Mouse (Mus musculus) frontal cortex, adult (tissue): ENCODE measurements at regions not wholly inside any gene's neighbourhood (a gene's known extent, or its start where the extent isn't known, plus 50 kb on each side); places are given as distances from the start of the nearest gene placed in this dataset.

Experiments
- ATAC-seq: cut with Nextera tagmentation; 2 replicates; pipeline ENCODE4 v1.9.2; 2017; ENCODE audit warnings: mild to moderate bottlenecking, moderate library complexity, mixed read lengths; ENCODE audit not compliant: low TSS enrichment

DNA sequence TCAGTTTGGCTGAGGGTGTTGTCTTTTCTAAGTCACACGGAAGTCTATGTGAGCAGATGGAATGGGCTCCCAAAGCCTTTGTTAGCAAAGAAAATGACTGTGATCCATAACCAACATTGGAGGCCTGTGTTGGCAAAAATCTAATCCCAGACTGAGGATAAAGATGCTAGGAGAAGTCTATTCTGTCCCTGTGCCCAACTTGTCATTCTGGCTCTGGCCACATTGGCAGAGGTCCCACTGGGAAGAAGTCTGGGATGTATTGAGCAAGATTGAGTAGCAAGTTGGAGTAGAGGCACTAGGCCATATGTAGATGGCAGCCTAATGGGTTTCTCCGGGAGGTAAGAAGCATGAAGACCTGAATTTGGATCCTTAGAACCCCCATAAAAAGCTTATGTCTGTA lies 54.1 kb downstream of the Nog start:
- no peak for ATAC-seq

GRCm38 (mm10) chr11:89243370-89243769 lies 58.8 kb downstream of the Nog start:
- peak; percentile 64; the same call in 1 of the 2 replicates for ATAC-seq

DNA sequence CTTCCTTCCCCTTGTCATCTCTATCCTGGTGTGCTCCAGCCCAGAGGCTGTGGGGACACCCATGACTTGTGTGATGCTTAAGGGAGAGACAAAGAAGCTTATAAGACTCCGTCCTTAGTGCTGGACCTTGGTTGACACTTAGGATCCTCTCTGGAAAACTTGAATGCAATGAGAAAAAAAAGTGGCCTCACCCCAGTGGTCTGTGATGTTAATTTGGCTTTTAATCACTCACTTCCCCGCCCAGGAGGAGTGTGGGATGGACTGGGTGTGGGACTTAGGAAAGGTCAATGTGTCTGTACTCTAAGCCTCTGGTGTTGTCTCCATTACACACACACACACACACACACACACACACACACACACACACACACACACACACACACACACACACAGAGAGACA lies 60.0 kb downstream of the Nog start:
- ATAC-seq: no peak

DNA sequence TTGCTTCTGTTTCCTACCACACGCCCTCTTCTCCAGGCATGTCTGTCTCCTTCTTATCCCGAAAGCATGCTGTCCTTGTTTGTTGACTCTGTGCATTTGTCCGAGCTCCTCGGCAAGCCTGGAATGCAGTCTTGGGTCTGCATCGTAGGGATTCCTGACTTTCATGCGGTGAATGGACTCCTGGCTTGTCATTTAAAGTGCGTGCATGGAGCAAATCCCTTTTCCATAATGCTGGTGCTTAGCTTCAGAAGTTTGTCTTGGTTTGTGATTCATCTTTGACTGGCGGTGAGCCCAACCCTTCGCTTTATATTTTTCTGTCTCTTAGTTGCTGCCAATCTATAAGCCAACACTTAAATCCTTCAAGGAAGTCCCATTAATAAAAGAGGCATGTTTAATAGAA lies 62.2 kb downstream of the Nog start:
- ATAC-seq: peak; percentile 44; the same call in 1 of the 2 replicates

GRCm38 (mm10) chr11:89236904-89237303 lies 65.2 kb downstream of the Nog start:
- ATAC-seq: no peak

DNA sequence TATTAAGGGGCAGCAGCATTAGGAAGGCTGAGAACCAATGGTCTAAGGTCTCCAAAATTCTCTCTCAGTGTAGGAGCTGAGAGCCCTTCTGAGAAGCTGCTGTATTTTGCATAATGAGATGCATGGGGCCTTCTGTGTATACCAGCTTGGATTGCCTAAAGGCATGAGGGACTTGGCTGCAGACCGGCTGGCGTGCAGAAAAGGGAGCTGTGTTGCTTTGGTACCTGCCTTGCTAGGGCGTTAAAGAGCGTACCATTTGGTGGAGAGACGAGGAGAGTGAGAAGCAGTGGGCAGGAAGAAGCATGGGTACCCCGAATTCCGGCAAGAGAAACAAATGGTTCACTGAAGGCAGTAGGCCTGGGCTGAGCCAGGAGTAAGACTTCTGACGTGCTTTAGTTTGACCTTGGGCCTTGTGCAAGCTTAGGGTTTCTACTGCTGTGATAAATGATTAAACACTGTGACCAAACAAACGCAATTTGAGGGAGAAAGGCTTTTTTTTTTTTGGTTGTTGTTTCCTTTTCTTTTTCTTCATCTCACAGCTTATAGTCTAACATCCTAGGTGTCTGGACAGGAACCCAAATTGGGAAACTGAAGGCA lies 69.2 kb downstream of the Nog start:
- no peak for ATAC-seq

- ATAC-seq: no peak
Observed at GRCm38 (mm10) chr11:89229726-89230125, 72.4 kb downstream of the Nog start.

GRCm38 (mm10) chr11:89213204-89213603 lies 88.9 kb downstream of the Nog start:
- ATAC-seq: no peak

DNA sequence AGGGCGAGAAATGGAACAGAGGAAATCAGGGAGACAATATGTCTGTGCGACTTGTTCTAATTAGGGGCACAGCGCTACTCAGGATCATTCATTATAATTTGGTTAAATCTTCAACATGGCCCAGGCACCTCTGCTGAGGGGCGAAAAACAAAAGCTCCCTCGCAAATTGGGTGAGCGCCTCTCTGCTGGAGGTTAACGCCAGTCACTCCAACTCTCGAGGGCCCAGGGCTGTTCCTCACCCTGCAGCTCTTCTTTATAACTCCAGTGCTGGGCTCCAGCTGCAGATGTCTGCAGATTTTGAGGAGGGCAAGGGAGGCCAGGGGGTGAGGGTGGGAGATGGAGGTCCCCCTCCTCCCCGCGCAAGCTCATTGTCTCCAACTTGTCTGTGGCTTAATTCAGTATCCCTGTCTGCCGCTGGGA lies 92.6 kb downstream of the Nog start:
- no peak for ATAC-seq

DNA sequence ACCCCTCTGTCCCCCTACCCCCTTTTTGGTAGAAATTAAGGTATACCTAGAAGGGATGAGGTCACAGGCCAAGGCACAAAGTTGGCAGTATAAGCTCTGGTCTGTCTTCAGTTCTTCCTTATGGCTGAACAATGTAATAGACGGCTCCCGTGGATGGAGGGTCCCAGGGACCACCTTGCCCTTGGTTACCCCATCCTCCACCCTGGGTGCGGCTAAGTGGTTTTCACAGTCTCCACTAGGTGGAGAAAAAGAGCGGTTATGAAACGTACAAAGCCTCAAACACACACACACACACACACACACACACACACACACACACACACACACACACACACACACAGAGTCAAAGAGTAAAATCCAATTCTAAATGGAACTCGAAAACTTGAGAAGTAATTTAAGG lies 93.1 kb downstream of the Nog start:
- no peak for ATAC-seq

- no peak for ATAC-seq
Observed at GRCm38 (mm10) chr11:89206788-89207187, 95.3 kb downstream of the Nog start.

DNA sequence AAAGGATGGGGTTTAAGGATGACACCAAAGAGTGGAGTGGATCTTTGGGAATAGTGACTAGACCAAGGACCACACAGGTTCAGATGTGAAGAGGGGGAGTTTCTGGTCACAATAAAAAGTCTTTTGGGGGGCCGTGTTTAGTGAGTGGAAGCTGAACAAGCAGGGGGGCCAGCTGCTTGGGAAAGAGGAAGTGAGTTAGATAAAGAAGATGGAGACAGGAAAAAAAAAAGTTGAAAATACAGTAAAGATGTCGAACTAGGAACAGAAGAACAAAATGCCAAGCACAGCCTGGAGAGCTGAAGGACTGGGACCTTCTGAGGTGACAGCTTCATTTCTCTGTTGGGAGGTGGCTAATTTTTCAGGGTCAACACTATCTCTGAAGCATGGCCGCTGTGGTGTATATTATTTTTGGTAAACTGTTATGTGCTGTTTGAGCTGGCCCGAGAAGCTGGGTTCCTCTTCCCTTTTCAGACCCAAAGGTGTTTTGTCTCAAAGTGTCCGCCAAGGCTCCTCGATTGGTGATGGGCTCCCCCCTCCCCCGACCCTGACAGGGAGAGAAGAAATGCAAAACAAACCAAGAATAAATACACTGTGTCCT lies 97.1 kb downstream of the Nog start:
- no peak for ATAC-seq

DNA sequence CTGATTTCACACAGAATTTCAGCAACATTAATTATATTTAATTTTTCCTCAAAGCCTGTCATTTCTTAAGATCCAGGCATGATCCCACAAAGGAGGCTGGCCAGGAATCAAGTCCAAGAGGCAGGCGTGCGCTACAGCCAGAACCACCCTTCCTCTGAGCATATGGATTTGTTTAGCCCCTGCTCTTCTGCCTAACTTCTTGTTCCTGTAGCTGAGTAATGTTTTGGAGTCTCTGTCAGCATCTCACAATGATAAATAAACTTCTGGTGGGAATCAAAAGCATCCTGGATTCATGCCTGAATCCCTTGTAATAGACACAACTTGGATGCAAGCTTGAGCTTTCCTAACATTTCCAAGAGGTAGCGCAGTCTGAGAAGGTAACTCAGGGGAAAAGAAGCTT lies 101.7 kb downstream of the Nog start:
- no peak for ATAC-seq

GRCm38 (mm10) chr11:89192815-89193214 lies 109.3 kb downstream of the Nog start:
- ATAC-seq: no peak

GRCm38 (mm10) chr11:89186911-89187621 lies 113.4 kb downstream of the Gm525 start:
- peak; percentile 93 for ATAC-seq

- ATAC-seq: no peak
Observed at GRCm38 (mm10) chr11:89185862-89186261, 112.2 kb downstream of the Gm525 start.

GRCm38 (mm10) chr11:89181471-89181870 lies 107.8 kb downstream of the Gm525 start:
- no peak for ATAC-seq

GRCm38 (mm10) chr11:89178436-89178835 lies 104.8 kb downstream of the Gm525 start:
- ATAC-seq: no peak

DNA sequence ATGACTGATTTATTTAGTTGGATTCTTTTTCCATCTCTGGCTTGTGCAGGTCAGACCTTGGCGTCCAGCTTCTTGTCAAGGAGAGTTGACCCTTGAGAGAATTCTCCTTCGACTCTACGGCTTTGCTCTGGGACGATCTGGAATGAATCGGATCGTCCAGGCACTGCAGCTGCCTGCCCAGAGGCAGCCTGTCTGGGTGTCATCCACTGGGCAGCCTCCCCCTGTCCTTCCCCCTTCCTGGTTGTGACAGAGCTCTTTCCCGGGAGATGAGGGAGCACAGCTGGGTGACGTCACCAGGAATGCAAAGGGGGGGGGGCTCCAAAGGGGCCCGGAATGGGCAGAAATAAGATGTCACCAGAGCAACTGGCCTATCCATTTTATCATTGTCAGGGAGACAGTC lies 101.9 kb downstream of the Gm525 start:
- no peak for ATAC-seq

GRCm38 (mm10) chr11:89174967-89175366 lies 101.3 kb downstream of the Gm525 start:
- ATAC-seq: no peak

DNA sequence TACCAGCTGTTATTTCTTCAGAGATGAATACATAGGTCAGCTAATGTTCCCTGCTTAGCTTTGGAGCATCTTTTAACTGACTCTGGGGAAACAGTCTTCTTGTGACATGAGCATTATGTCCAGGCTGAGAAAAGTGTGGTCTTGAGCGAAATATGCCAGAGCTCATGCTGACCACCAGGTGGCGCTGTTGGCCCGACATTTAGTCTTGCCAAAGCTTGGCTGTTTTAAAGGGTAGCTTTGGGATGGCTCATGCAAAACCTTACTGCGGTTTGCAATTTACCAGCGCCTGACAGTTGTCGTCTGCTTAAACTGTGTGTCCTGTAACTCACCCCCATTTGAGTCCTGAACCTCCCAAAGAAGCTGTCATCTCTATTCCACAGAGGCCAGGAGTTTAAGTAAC lies 91.6 kb downstream of the Gm525 start:
- peak; percentile 90 for ATAC-seq

GRCm38 (mm10) chr11:89153466-89154406 lies 80.1 kb downstream of the Gm525 start:
- ATAC-seq: no peak
